Mouse (Mus musculus) intestine, embryonic 16.5 days (tissue): ENCODE measurements at regions not wholly inside any gene's neighbourhood (a gene's known extent, or its start where the extent isn't known, plus 50 kb on each side); places are given as distances from the start of the nearest gene placed in this dataset.
"Not testable (repeated sequence)": the region's sequence is repeated elsewhere in the genome, so short reads cannot be mapped to it uniquely, and the experiment has no call there.

Experiments
- ATAC-seq: fragments of 200-750 bp; cut with Nextera tagmentation; 2 replicates; pipeline ENCODE4 v1.8.0; 2017; ENCODE audit warnings: moderate TSS enrichment, moderate library complexity
- H3K27ac ChIP-seq: fragments of 300-500 bp; sonication (generic); 2 replicates; pipeline ENCODE4 v1.5.1; 2014; ENCODE audit warnings: mild to moderate bottlenecking, low read length
- H3K27me3 ChIP-seq: fragments of 300-500 bp; sonication (generic); replicated peaks from 2 replicates; pipeline ENCODE4 v1.6.1; 2014; ENCODE audit warnings: low read length, control low read depth, mixed read lengths; ENCODE audit not compliant: control insufficient read depth, insufficient read depth
- H3K36me3 ChIP-seq: fragments of 300-500 bp; sonication (generic); 2 replicates; pipeline ENCODE4 v1.6.1; 2014; ENCODE audit warnings: low read length, control low read depth; ENCODE audit not compliant: control insufficient read depth, insufficient read depth
- H3K4me1 ChIP-seq: fragments of 300-500 bp; sonication (generic); 2 replicates; pipeline ENCODE4 v1.6.1; 2014; ENCODE audit warnings: low read length, control low read depth, mixed read lengths; ENCODE audit not compliant: control insufficient read depth, insufficient read depth
- H3K4me2 ChIP-seq: fragments of 300-500 bp; sonication (generic); 2 replicates; pipeline ENCODE4 v1.6.1; 2014; ENCODE audit warnings: low read depth, low read length, control low read depth
- H3K4me3 ChIP-seq: fragments of 300-500 bp; sonication (generic); 2 replicates; pipeline ENCODE4 v1.5.1; 2014; ENCODE audit warnings: mild to moderate bottlenecking, low read length
- H3K9ac ChIP-seq: fragments of 300-500 bp; sonication (generic); 2 replicates; pipeline ENCODE4 v1.6.1; 2014; ENCODE audit warnings: low read depth, low read length
- H3K9me3 ChIP-seq: fragments of 300-500 bp; sonication (generic); 2 replicates; pipeline ENCODE4 v1.6.1; 2016; ENCODE audit warnings: low read length, control low read depth; ENCODE audit not compliant: control insufficient read depth
- WGBS: fragments of 180-500 bp; shearing (Covaris S2); extraction: QIAGEN DNeasy Blood & Tissue Kit; methylation state at CpG from one replicate; pipeline ENCODE4 v1.1.7; 2014; 5-methylcytosine and 5-hydroxymethylcytosine counted together

DNA sequence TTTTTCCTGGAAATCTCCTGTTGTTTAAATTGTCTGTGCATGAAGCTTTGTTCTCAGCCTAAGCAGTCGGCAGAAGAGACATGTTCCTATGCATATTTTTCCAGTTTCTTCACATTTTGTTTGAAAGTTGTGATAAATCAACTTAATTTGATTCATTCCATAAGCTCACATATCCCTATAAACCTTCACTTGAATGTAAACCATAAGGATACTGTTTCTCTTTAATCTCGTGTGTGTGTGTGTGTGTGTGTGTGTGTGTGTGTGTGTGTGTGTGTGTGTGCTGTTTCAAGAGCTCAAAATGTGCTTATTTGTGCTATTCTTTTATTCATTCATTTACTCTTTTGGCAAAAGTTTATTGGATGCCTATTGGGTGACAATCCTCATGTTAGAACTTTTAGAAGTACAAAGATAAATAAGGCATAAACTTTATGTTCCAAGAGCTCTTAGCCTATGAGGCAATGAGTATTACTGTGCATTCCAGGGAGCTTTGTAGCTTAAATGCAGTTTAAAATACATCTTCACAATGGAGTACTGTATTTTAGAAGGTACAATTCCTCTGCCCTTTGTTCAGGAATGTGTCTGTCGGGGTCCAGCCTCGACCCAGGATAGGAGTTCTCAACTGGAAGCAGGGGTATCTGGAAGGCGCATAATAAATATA is 229.4 kb upstream of the Dcbld2 start:
- Histone ChIP-seq H3K9ac (no peak overlapping the region), H3K4me1 (no peaks in the 10 kb centered on the region), H3K4me2 (no peak overlapping the region), H3K4me3 (no peak overlapping the region), H3K27me3 (no peaks in the 10 kb centered on the region), H3K36me3 (no peaks in the 10 kb centered on the region), H3K27ac (0 out of 2 replicates have a peak overlapping the region, but pooled peaks have one; percentile 13), H3K9me3 (no peaks in the 10 kb centered on the region)
- 48% methylated on average over 5 of the region's 5 CpGs for WGBS
- ATAC-seq, result peak; percentile 60

DNA sequence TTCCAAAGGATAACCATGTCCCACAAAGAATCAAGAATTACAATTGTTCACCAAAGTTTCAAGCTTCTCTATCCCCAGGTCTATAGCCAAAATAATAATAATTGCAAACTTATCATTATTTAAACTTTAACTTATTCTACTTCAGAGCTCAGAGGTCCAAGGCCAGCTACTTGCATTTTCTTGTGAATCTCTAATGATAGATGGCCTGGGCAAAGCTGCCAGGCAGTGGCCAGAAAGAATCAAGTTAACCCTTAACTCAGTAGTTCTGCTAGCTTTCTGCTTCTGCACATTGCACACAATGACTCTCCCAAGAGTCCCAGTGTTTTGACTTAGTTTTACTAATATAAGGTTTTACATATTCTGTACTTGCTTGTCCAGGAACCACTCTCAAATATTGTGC is 228.3 kb upstream of the Dcbld2 start:
- not testable (repeated sequence) for H3K27ac ChIP-seq, H3K4me3 ChIP-seq, H3K9ac ChIP-seq, H3K27me3 ChIP-seq, H3K36me3 ChIP-seq, H3K4me1 ChIP-seq, H3K9me3 ChIP-seq, ATAC-seq, H3K4me2 ChIP-seq

DNA sequence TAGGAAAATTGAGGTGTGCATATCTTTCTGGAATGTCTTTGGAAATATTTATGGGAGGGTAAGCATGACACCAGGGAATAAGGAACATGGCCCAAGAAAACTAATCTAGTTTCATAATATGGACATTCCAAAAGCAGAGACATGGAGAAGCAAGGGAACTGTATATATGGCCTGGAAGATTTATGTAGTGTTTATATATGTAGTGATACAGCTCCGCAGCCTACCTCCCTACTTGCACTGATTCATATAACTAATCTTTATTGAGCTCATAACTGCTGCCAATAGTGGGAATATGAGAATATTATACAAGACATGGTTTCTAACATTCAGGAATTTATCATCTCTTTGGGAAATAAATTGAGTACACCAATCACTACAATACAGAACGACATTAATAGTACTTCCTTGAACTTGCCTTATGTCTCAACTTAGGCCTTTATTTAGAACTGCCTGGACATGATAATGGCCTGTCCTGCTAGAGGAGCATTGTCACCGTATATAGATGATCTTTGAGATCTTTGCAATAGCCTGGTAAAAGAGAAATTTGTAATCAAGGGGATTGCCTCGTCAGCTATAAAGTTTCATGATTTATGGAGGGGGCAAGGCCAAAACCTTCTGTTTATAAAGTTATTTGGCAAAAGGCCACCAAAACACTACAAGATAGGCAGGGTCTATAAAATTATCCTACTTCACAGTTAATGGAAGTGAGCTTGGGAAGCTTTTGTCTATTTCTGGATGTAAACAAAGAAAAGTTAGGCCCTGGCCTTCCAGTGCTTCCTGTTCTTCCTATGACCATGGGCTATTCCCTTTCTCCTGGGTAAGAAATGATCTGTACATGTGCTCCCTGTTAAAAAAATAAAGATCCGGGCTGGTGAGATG is 213.4 kb upstream of the Dcbld2 start:
- H3K4me3 ChIP-seq, result no peak overlapping the region
- peak overlapping the region; percentile 14; the same call in 1 of the 2 replicates for H3K27ac ChIP-seq
- no peaks in the 10 kb centered on the region for H3K36me3 ChIP-seq
- no peaks in the 10 kb centered on the region for H3K27me3 ChIP-seq
- ATAC-seq, result 0 out of 2 replicates have a peak, but pooled peaks have one; percentile 44
- H3K4me1 ChIP-seq, result no peaks in the 10 kb centered on the region
- H3K4me2 ChIP-seq, result no peak overlapping the region
- H3K9me3 ChIP-seq, result no peaks in the 10 kb centered on the region
- no peak overlapping the region for H3K9ac ChIP-seq
- WGBS, result 47% methylated on average over 5 of the region's 5 CpGs

DNA sequence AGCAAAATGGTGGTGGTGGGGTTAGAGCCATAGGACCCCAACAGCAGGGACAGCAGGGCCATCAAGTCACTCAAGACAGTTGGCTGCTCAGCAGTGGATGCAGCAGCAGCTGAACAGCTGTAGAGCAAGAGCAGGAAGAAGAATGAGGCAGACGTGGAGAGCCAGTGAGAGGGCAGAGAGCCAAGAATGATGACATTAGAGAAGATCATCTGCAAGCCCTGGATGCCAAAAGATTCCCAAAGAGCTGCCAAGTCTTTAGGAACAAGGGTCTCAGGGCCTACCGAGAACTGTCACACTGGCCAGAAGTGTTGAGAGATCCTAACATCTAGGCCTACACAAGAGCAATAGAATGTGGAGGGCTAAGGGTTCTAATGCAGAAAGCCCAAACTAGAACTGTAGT is 196.4 kb upstream of the Dcbld2 start:
- Histone ChIP-seq H3K36me3 (no peaks in the 10 kb centered on the region), H3K27me3 (no peaks in the 10 kb centered on the region), H3K27ac (no peak overlapping the region), H3K4me3 (no peak overlapping the region), H3K4me1 (no peaks in the 10 kb centered on the region), H3K4me2 (no peak overlapping the region), H3K9me3 (no peaks in the 10 kb centered on the region), H3K9ac (no peak overlapping the region)
- WGBS, result 57% methylated on average over 2 of the region's 2 CpGs
- no peak for ATAC-seq

DNA sequence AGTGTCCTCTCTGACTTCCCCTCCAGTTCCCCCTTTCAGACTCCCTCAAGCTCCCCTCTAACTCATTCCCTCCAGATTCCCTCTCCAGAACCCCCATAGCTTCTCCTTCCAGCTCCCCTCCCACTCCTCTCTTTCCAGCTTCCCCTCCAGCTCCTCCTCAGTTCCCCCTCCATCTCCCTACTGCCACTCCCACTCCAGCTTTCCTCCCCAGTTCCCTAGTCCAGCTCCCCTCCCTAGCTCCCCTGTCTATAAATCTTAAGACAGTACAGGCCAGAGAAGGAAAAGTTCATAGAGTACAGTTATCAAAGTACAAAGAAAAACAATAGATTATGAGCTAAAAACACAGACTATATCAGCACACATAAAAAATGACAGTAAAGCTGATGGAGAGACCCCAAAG is 173.6 kb upstream of the Dcbld2 start:
- Histone ChIP-seq H3K36me3 (no peaks in the 10 kb centered on the region), H3K27ac (no peak overlapping the region), H3K27me3 (no peaks in the 10 kb centered on the region), H3K9me3 (no peaks in the 10 kb centered on the region), H3K9ac (no peak overlapping the region), H3K4me3 (no peak overlapping the region), H3K4me2 (no peak overlapping the region), H3K4me1 (no peaks in the 10 kb centered on the region)
- ATAC-seq, result no peak

DNA sequence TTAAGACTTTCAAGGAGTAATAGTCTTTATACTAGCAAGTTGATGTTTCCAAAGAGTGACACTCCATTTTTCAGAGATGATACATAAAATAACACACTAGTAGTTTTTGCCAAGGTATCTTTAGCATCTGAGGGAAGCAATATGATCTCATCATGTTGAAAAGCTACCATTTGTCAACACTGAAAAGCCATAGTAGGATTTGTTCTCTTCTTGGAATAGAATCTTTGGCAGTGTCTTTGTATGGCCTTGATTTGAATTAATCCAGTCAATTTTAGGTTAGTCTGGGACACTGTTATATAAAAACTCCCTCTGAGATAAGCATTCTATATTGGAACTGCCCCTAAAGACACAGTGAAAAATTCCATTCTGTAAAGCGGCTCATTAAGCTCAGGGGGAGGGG is 171.4 kb upstream of the Dcbld2 start:
- H3K4me1 ChIP-seq, result no peaks in the 10 kb centered on the region

DNA sequence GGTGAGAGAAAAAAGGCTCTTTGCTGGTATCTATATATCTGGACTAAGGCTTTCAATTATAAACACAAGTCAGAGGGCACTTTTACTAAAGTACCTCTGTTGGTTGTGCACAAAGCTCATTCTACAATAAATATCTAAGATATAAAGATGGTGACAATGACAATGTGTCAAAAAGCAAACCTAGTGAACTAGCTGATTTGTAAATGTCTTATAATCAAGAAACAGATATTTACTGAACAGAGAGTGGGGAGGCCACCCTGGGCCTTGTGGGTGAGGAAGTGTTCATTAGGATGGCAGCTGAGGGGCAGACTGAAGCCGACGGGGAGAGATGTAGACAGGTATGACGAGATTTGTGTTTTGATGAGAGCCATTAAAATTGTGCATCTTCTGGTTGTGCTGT is 132.0 kb upstream of the Dcbld2 start:
- no peak overlapping the region for H3K27ac ChIP-seq
- no peaks in the 10 kb centered on the region for H3K4me1 ChIP-seq
- H3K27me3 ChIP-seq, result no peaks in the 10 kb centered on the region
- H3K9me3 ChIP-seq, result no peaks in the 10 kb centered on the region
- WGBS, result 92% methylated on average over 3 of the region's 3 CpGs
- H3K4me3 ChIP-seq, result no peak overlapping the region
- H3K4me2 ChIP-seq, result no peak overlapping the region
- no peak overlapping the region for H3K9ac ChIP-seq
- ATAC-seq, result no peak
- no peaks in the 10 kb centered on the region for H3K36me3 ChIP-seq

More for the DNA sequence above, 171.4 kb upstream of the Dcbld2 start:
- Histone ChIP-seq H3K27ac (no peak overlapping the region), H3K36me3 (no peaks in the 10 kb centered on the region), H3K4me2 (no peak overlapping the region), H3K27me3 (no peaks in the 10 kb centered on the region), H3K9ac (no peak overlapping the region), H3K4me3 (no peak overlapping the region), H3K9me3 (no peaks in the 10 kb centered on the region)
- ATAC-seq, result no peak
- WGBS, result 65% methylated on average over 1 of the region's 1 CpGs

DNA sequence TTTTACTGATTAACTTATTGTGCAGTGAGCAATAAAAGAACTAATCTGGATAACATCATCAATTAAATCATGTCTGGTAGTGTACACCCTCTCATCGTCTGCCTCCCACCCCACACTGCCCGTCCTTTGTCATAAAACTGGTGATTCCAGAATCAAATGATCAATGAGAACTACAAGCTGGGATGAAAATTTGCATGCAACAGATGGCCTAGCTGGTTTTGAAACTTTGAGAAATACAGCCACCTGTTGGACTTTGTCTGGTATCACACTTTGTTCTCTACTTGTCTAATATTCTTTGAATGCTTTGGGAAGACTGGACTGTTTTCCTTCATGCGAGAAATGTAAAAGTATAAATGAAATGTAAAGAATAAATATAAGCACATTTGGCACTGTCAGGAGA is 126.8 kb upstream of the Dcbld2 start:
- no peaks in the 10 kb centered on the region for H3K4me1 ChIP-seq
- no peaks in the 10 kb centered on the region for H3K27me3 ChIP-seq
- H3K4me2 ChIP-seq, result no peak overlapping the region
- H3K9me3 ChIP-seq, result no peaks in the 10 kb centered on the region
- H3K36me3 ChIP-seq, result no peaks in the 10 kb centered on the region
- ATAC-seq, result no peak
- WGBS, result 26% methylated on average over 3 of the region's 3 CpGs
- no peak overlapping the region for H3K9ac ChIP-seq
- H3K27ac ChIP-seq, result no peak overlapping the region
- no peak overlapping the region for H3K4me3 ChIP-seq

DNA sequence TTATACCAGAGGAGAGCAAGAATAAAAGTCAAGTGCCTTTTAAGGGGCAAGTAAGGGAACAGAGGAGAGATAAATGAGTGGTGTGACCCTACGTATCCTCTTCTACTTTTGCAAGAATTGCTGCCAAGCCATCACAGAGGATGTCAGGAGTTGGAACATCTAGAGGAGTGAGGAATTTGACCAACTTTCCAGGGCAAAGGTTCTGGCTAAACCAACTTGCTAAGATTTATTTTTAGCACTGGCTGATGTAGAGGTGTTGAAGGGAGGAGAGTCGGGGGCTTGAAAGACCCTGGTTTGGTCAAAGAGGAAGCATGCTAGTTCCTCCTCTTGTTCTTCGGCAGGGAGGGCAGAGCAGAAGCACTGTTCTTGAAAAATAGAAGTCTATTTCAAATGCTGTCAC is 113.8 kb upstream of the Dcbld2 start:
- no peaks in the 10 kb centered on the region for H3K4me1 ChIP-seq

More for the DNA sequence above, 113.8 kb upstream of the Dcbld2 start:
- Histone ChIP-seq H3K27ac (no peak overlapping the region), H3K27me3 (no peaks in the 10 kb centered on the region), H3K9me3 (no peaks in the 10 kb centered on the region), H3K4me3 (no peak overlapping the region), H3K4me2 (no peak overlapping the region), H3K36me3 (no peaks in the 10 kb centered on the region), H3K9ac (no peak overlapping the region)
- WGBS, result 78% methylated on average over 3 of the region's 3 CpGs
- no peak for ATAC-seq
